ENCODE assay signal across 19 mouse cellular contexts in the genomic region with DNA sequence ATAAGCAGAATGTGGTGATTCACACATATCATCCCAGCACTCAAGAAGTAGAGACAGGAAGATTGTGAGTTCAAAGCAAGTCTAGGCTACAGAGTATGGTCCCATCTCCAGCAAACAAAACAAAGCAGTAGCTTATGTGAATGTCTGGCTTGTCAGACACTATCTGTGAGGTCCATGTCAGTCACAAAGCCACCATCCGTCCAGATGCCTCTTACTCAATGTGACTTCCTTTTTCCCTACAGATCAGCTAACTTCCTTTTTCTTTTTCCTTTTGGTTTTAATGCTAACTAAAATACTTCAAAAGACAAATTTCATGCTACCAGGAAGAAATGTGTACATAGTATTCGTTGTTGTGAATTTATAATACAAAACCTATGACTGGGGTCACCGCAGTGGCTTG. TPM values are rescaled to one million over a fixed set of nuclear protein-coding genes. Genes with fewer than 3 reads are reported as not detected.
DNase-seq lines count a peak whose midpoint lies in the region; ATAC-seq and TF ChIP-seq lines count a peak whose summit lies in the region.
"Had no signal": no experiment of that assay in that cellular context is flagged by ENCODE, and none has a peak within 500 bp of the region (broad histone marks: within the 10 kb centered on the region; RNA-seq: fewer than 3 reads in every experiment).

No protein-coding gene starts in this region.

- no peak overlapping the region for H3K27ac ChIP-seq in heart, embryonic 12.5 days (ENCODE audit: poor library complexity, severe bottlenecking)
- H3K27ac ChIP-seq in lung, embryonic 14.5 days (ENCODE audit: low read depth) = peak overlapping the region; percentile 18; the same call in 1 of the 2 replicates
- H3K27ac ChIP-seq: embryonic facial prominence, embryonic 13.5 days; hindbrain, postnatal 0 days; liver, embryonic 14.5 days; neural tube, embryonic 15.5 days had no signal

- WGBS in heart, embryonic 12.5 days = 66% methylated on average over 3 of the region's 3 CpGs
- WGBS in lung, embryonic 14.5 days = 72% methylated on average over 3 of the region's 3 CpGs

- DNase-seq in heart, adult 11 months = peak; percentile 93
- no peak for DNase-seq in lung, embryonic 14.5 days
- DNase-seq in lung, postnatal 25 days (ENCODE audit: low spot score) = no peak
- peak; percentile 52 for DNase-seq in splenic B cell, adult 2 months (ENCODE audit: low read depth, low spot score)
- DNase-seq in frontal cortex, postnatal 36 days (ENCODE audit: low spot score in 2 of 2) = no peak
- DNase-seq in frontal cortex, postnatal 25 days (ENCODE audit: low spot score in 2 of 2) = no peak
- DNase-seq: cerebellum, adult 11-12 months; kidney, adult 9 months; retina, postnatal 1 day; thymus, postnatal 36 days had no signal

- no peak overlapping the region for H3K9ac ChIP-seq in heart, embryonic 12.5 days
- H3K9ac ChIP-seq in lung, embryonic 14.5 days = no peak overlapping the region
- H3K9ac ChIP-seq: embryonic facial prominence, embryonic 13.5 days; liver, embryonic 14.5 days; neural tube, embryonic 15.5 days had no signal

- H3K9me3 ChIP-seq in heart, embryonic 12.5 days (replicated peaks) = no peaks in the 10 kb centered on the region
- no peaks in the 10 kb centered on the region for H3K9me3 ChIP-seq in lung, embryonic 14.5 days (ENCODE audit: low read depth, low read length)
- H3K9me3 ChIP-seq: embryonic facial prominence, embryonic 13.5 days; megakaryocyte, embryonic 14.5 days; neural tube, embryonic 15.5 days had no signal

- H3K4me3 ChIP-seq in heart, embryonic 12.5 days = no peak overlapping the region
- no peak overlapping the region for H3K4me3 ChIP-seq in lung, embryonic 14.5 days (ENCODE audit: low read depth, low read length)
- H3K4me3 ChIP-seq: embryonic facial prominence, embryonic 13.5 days; megakaryocyte, embryonic 14.5 days; neural tube, embryonic 15.5 days had no signal

- H3K36me3 ChIP-seq in heart, embryonic 12.5 days = no peaks in the 10 kb centered on the region
- no peaks in the 10 kb centered on the region; the same call in 1 of the 2 replicates for H3K36me3 ChIP-seq in lung, embryonic 14.5 days (ENCODE audit: insufficient read depth)
- H3K36me3 ChIP-seq in splenic B cell, adult 2 months (ENCODE audit: control insufficient read depth, insufficient read depth, low read length, poor library complexity, severe bottlenecking) = no peaks in the 10 kb centered on the region; the same call in 1 of the 2 replicates
- H3K36me3 ChIP-seq: embryonic facial prominence, embryonic 13.5 days; neural tube, embryonic 15.5 days had no signal

- no peak overlapping the region for H3K4me2 ChIP-seq in heart, embryonic 12.5 days
- no peak overlapping the region for H3K4me2 ChIP-seq in lung, embryonic 14.5 days
- H3K4me2 ChIP-seq: embryonic facial prominence, embryonic 13.5 days; neural tube, embryonic 15.5 days had no signal

- no peak for TF ChIP-seq CTCF in lung, embryonic 14.5 days (IDR thresholded peaks at IDR 0.05; ENCODE audit: low read depth)

- ATAC-seq in heart, embryonic 12.5 days (ENCODE audit: insufficient number of reproducible peaks, low FRiP score) = no peak
- ATAC-seq in lung, embryonic 14.5 days (ENCODE audit: insufficient read depth) = no peak
- ATAC-seq in hematopoietic stem cell, adult 5-6 weeks (replicated peaks in 1 of 2; ENCODE audit: insufficient read depth in 1 of 2, low FRiP score in 2 of 2, low TSS enrichment in 1 of 2, low read depth in 1 of 2, poor library complexity in 2 of 2, severe bottlenecking in 2 of 2) = peak; percentile 82
- ATAC-seq: hindbrain, postnatal 0 days had no signal

- H3K27me3 ChIP-seq in heart, embryonic 12.5 days (replicated peaks) = no peaks in the 10 kb centered on the region
- H3K27me3 ChIP-seq in lung, embryonic 14.5 days (ENCODE audit: insufficient read depth, low read length) = no peaks in the 10 kb centered on the region
- H3K27me3 ChIP-seq in splenic B cell, adult 2 months (ENCODE audit: control insufficient read depth, insufficient read depth, low read length, poor library complexity, severe bottlenecking) = no peaks in the 10 kb centered on the region; the same call in 1 of the 2 replicates
- H3K27me3 ChIP-seq: embryonic facial prominence, embryonic 13.5 days; neural tube, embryonic 15.5 days had no signal

- peaks cover 18% of the 10 kb centered on the region for H3K4me1 ChIP-seq in heart, embryonic 12.5 days (replicated peaks)
- H3K4me1 ChIP-seq in lung, embryonic 14.5 days (ENCODE audit: insufficient read depth) = no peaks in the 10 kb centered on the region
- H3K4me1 ChIP-seq: embryonic facial prominence, embryonic 13.5 days; neural tube, embryonic 15.5 days had no signal

RNA-seq across cellular contexts. Expression of gene Gpr183, which starts 20.5 kb away (rescaled TPM):
- 1.6 and 1.7 TPM in 2 replicates for polyA plus RNA-seq in heart, embryonic 12.5 days (2016; fragmentation: Nextera tagmentation; extraction: Ambion mirVana)
- 2.9 and 3.6 TPM in 2 replicates for polyA plus RNA-seq in lung, embryonic 14.5 days (2014; fragmentation: Nextera tagmentation; extraction: Ambion mirVana)
- 1.1 and 2.6 TPM in 2 replicates for total RNA-seq in hematopoietic stem cell, adult 5-6 weeks (2017)

RNA-seq across cellular contexts. Expression of gene Timm8a2, which starts 49.0 kb away (rescaled TPM):
- not detected in 2 replicates for polyA plus RNA-seq in heart, embryonic 12.5 days (2016; fragmentation: Nextera tagmentation; extraction: Ambion mirVana)
- polyA plus RNA-seq in lung, embryonic 14.5 days (2014; fragmentation: Nextera tagmentation; extraction: Ambion mirVana) = not detected in 2 replicates
- not detected in 2 replicates for total RNA-seq in hematopoietic stem cell, adult 5-6 weeks (2017)
- total RNA-seq: gastrocnemius, postnatal 4 days; heart, postnatal 25 days; hindbrain, postnatal 0 days had no signal
- polyA plus RNA-seq: embryonic facial prominence, embryonic 13.5 days; hindbrain, postnatal 0 days; liver, embryonic 14.5 days; neural tube, embryonic 15.5 days had no signal

Comparison
In these comparisons a context has a peak if more than half of its experiments do, and no peak if none do; other contexts are left out.
1. DNase-seq: peak in heart, adult 11 months (single experiment) and splenic B cell, adult 2 months (single experiment); none in lung, embryonic 14.5 days (single experiment), lung, postnatal 25 days (single experiment), frontal cortex, postnatal 36 days (0 of 2) and frontal cortex, postnatal 25 days (0 of 2).
2. ATAC-seq: peak in hematopoietic stem cell, adult 5-6 weeks (2 of 2); none in heart, embryonic 12.5 days (single experiment) and lung, embryonic 14.5 days (single experiment).